Mouse (Mus musculus) MEL (cell line): ENCODE results near the gene Stra6. TPM values are rescaled to one million over a fixed set of nuclear protein-coding genes. Genes with fewer than 3 reads are reported as not detected.

ENCODE experiments used
- DNase-seq: peaks from one replicate; pipeline ENCODE4 v3.0.0; 2011; ENCODE audit warnings: low read depth, low spot score
- H3K27ac ChIP-seq: 2 replicates; pipeline ENCODE4 v1.5.1; 2012; ENCODE audit warnings: low read depth, mild to moderate bottlenecking, control low read depth, low read length, moderate library complexity; ENCODE audit not compliant: control insufficient read depth
- H3K27me3 ChIP-seq, 2 experiments: fragments of 150-350 bp in 1 of 2; sonication (generic) in 1 of 2; 2 replicates each; pipeline ENCODE4 v1.6.1; 2012; ENCODE audit warnings: low read length in 2 of 2, mild to moderate bottlenecking in 2 of 2, improper control_type of control experiment in 1 of 2, moderate library complexity in 1 of 2; ENCODE audit not compliant: insufficient read depth in 2 of 2, control insufficient read depth in 1 of 2
- H3K36me3 ChIP-seq, 2 experiments: 2 replicates each; pipeline ENCODE4 v1.6.1; 2012 to 2014; ENCODE audit warnings: low read length in 2 of 2, improper control_type of control experiment in 1 of 2, inconsistent platforms in 1 of 2, mild to moderate bottlenecking in 1 of 2; ENCODE audit not compliant: insufficient read depth in 2 of 2, control insufficient read depth in 1 of 2
- H3K4me1 ChIP-seq, 2 experiments: fragments of 150-350 bp in 1 of 2; sonication (generic) in 1 of 2; 2 replicates each; pipeline ENCODE4 v1.6.1; 2012; ENCODE audit warnings: low read length in 2 of 2, improper control_type of control experiment in 1 of 2, mild to moderate bottlenecking in 1 of 2; ENCODE audit not compliant: insufficient read depth in 2 of 2, control insufficient read depth in 1 of 2
- H3K4me3 ChIP-seq, 2 experiments: fragments of 150-350 bp in 1 of 2; sonication (generic) in 1 of 2; 2 replicates each; pipeline ENCODE4 v1.5.1; 2012; ENCODE audit warnings: low read depth in 2 of 2, low read length in 2 of 2, mild to moderate bottlenecking in 2 of 2, moderate library complexity in 2 of 2, control low read depth in 1 of 2, improper control_type of control experiment in 1 of 2; ENCODE audit not compliant: control insufficient read depth in 1 of 2, insufficient read depth in 1 of 2
- H3K79me2 ChIP-seq: 2 replicates; pipeline ENCODE4 v1.6.1; 2012; ENCODE audit warnings: mild to moderate bottlenecking, low read length, moderate library complexity; ENCODE audit not compliant: control insufficient read depth, poor library complexity, insufficient read depth
- H3K9ac ChIP-seq: 2 replicates; pipeline ENCODE4 v1.6.1; 2012; ENCODE audit warnings: low read depth, mild to moderate bottlenecking, control low read depth, low read length, moderate library complexity; ENCODE audit not compliant: control insufficient read depth, poor library complexity, severe bottlenecking
- H3K9me3 ChIP-seq: fragments of 150-350 bp; sonication (generic); replicated peaks from 2 replicates; pipeline ENCODE4 v1.6.1; 2012; ENCODE audit warnings: mild to moderate bottlenecking, low read length, improper control_type of control experiment, moderate library complexity; ENCODE audit not compliant: insufficient read depth
- BHLHE40 ChIP-seq: IDR thresholded peaks from 2 replicates; pipeline ENCODE4 v1.6.1; 2012; ENCODE audit warnings: low read depth, mild to moderate bottlenecking, inconsistent platforms, low read length, improper control_type of control experiment, borderline replicate concordance
- CHD2 ChIP-seq: IDR thresholded peaks from 2 replicates; pipeline ENCODE4 v1.6.1; 2011; ENCODE audit warnings: low read length, improper control_type of control experiment
- CTCF ChIP-seq, 3 experiments: IDR thresholded peaks in 2 of 3; conservative IDR thresholded peaks in 1 of 3; 2 replicates each; pipeline ENCODE4 v1.5.1; 2011 to 2012; ENCODE audit warnings: low read length in 3 of 3, low read depth in 2 of 3, mild to moderate bottlenecking in 2 of 3, improper control_type of control experiment in 1 of 3, inconsistent platforms in 1 of 3, mixed read lengths in 1 of 3, moderate library complexity in 1 of 3; ENCODE audit not compliant: control insufficient read depth in 1 of 3, insufficient read depth in 1 of 3, poor library complexity in 1 of 3, severe bottlenecking in 1 of 3
- E2F4 ChIP-seq: IDR thresholded peaks from 2 replicates; pipeline ENCODE4 v1.6.1; 2011; ENCODE audit warnings: low read depth, low read length, improper control_type of control experiment, borderline replicate concordance
- EP300 ChIP-seq, 2 experiments: IDR thresholded peaks; 2 replicates each; pipeline ENCODE4 v1.6.1; 2011; ENCODE audit warnings: improper control_type of control experiment in 2 of 2, low read length in 2 of 2, low read depth in 1 of 2, mild to moderate bottlenecking in 1 of 2
- GATA1 ChIP-seq: IDR thresholded peaks from 2 replicates; pipeline ENCODE4 v1.6.1; 2011; ENCODE audit warnings: low read depth, low read length, improper control_type of control experiment
- HCFC1 ChIP-seq: IDR thresholded peaks from 2 replicates; pipeline ENCODE4 v1.6.1; 2012; ENCODE audit warnings: low read depth, mild to moderate bottlenecking, inconsistent platforms, low read length, improper control_type of control experiment, moderate library complexity
- MAFK ChIP-seq: IDR thresholded peaks from 2 replicates; pipeline ENCODE4 v1.6.1; 2011; ENCODE audit warnings: low read depth, mild to moderate bottlenecking, low read length, improper control_type of control experiment, borderline replicate concordance
- MEF2A ChIP-seq: IDR thresholded peaks from 2 replicates; pipeline ENCODE4 v1.6.1; 2014; ENCODE audit warnings: low read depth, mild to moderate bottlenecking, inconsistent platforms, low read length, improper control_type of control experiment; ENCODE audit not compliant: poor library complexity, insufficient replicate concordance, severe bottlenecking; ENCODE audit errors: extremely low read depth
- MXI1 ChIP-seq: IDR thresholded peaks from 2 replicates; pipeline ENCODE4 v1.6.1; 2011; ENCODE audit warnings: mild to moderate bottlenecking, low read depth, low read length, improper control_type of control experiment
- MYC ChIP-seq: IDR thresholded peaks from 2 replicates; pipeline ENCODE4 v1.6.1; 2011; ENCODE audit warnings: low read depth, mild to moderate bottlenecking, low read length, improper control_type of control experiment, moderate library complexity
- NELFE ChIP-seq: IDR thresholded peaks from 2 replicates; pipeline ENCODE4 v1.6.1; 2011; ENCODE audit warnings: low read depth, low read length, improper control_type of control experiment
- POLR2AphosphoS5 ChIP-seq: IDR thresholded peaks from 2 replicates; pipeline ENCODE4 v1.6.1; 2012; ENCODE audit warnings: low read depth, borderline replicate concordance, mild to moderate bottlenecking, inconsistent platforms, low read length, moderate library complexity, mixed read lengths
- RCOR1 ChIP-seq: IDR thresholded peaks from 2 replicates; pipeline ENCODE4 v1.6.1; 2012; ENCODE audit warnings: low read depth, mild to moderate bottlenecking, inconsistent platforms, low read length, improper control_type of control experiment
- SMC3 ChIP-seq: IDR thresholded peaks from 2 replicates; pipeline ENCODE4 v1.6.1; 2011; ENCODE audit warnings: low read depth, low read length, improper control_type of control experiment
- TAL1 ChIP-seq: IDR thresholded peaks from 2 replicates; pipeline ENCODE4 v1.6.1; 2012; ENCODE audit warnings: mild to moderate bottlenecking, inconsistent platforms, low read length, moderate library complexity, mixed read lengths
- TBP ChIP-seq: IDR thresholded peaks from 2 replicates; pipeline ENCODE4 v1.8.0; 2011; ENCODE audit warnings: low read depth, low read length, improper control_type of control experiment
- TCF12 ChIP-seq: IDR thresholded peaks from 2 replicates; pipeline ENCODE4 v1.6.1; 2014; ENCODE audit warnings: low read depth, mild to moderate bottlenecking, inconsistent platforms, low read length, improper control_type of control experiment, moderate library complexity
- UBTF ChIP-seq: IDR thresholded peaks from 2 replicates; pipeline ENCODE4 v1.6.1; 2012; ENCODE audit warnings: low read depth, mild to moderate bottlenecking, inconsistent platforms, low read length, improper control_type of control experiment, moderate library complexity, borderline replicate concordance; ENCODE audit not compliant: insufficient read depth
- USF2 ChIP-seq, 2 experiments: IDR thresholded peaks; 2 replicates each; pipeline ENCODE4 v1.6.1; 2011 to 2012; ENCODE audit warnings: improper control_type of control experiment in 2 of 2, low read length in 2 of 2, borderline replicate concordance in 1 of 2, inconsistent platforms in 1 of 2, low read depth in 1 of 2, mild to moderate bottlenecking in 1 of 2; ENCODE audit not compliant: insufficient read depth in 1 of 2
- ZNF384 ChIP-seq: IDR thresholded peaks from 2 replicates; pipeline ENCODE4 v1.6.1; 2012; ENCODE audit warnings: low read depth, mild to moderate bottlenecking, inconsistent platforms, low read length, improper control_type of control experiment
- polyA plus RNA-seq, 2 experiments: library from polyadenylated mRNA; stranded (reverse) in 1 of 2; unstranded in 1 of 2; fragments of >175 nt in 1 of 2; fragments of >200 nt in 1 of 2; gene quantifications; 2 replicates each; pipeline versions ENCODE4 v1.2.1 to v1.2.4; 2012; ENCODE audit warnings: low replicate concordance in 2 of 2, low read depth in 1 of 2; ENCODE audit not compliant: insufficient read length in 2 of 2, insufficient read depth in 1 of 2, missing spikeins in 1 of 2
- total RNA-seq: library from RNA; depleted of rRNA; stranded (reverse); fragments of 300-350 nt; gene quantifications from 2 replicates; pipeline ENCODE4 v1.2.3, GENCODE M21; 2012

Stra6 gene
- total and polyA plus RNA-seq, 3 experiments, result not detected

DNA sequence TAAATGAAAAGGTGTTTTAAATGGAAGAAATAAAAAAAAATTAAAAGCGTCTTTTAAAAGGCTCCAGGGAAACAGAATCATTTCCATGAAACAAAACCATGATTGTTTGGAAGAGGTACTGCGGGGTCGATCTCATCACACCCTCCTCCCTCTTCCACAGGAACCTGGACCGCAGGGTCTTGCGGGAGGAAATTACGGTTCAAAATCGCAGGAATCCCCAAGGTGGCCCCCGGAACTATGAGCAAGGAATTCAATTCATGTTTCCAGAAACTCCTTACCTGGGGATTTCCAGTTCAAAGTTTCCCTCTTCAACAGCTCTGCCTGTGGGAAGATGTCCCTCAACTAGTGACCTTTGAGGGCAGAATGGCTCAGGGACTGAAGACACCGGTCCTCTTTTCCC, 50.4 kb downstream of the Stra6 start (continued):
- TF ChIP-seq GATA1, result no peak

DNA sequence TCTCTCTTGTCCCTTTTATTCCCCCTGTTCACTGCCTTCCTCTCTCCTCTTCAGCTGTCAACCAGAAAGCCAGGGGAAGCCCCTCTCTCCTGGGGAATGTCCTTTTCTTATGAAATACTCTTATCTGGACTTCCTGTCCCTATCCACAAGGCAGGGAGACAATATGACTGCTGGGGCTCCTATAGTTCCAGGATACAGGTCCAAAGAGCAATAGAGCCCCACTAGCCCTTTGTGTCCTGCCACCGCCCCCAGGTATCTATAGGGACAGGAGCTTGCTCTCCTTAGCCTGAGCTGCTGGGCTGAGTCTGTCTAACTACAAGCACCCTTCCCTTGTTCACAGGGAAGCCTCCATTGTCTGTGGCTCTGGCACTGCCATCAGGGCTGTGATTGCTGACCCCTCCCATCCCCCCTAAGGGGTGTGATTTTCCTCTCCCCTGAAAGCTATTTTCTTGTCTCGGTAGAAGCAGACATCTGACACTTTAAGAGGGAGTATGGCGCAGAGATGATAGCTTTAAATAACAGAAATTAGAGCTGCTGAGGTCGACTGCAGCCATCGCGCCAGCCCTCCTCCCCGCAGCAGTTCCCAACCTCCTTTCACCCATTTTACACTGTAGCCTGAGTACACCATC, 51.8 kb downstream of the Stra6 start:
- TF ChIP-seq UBTF (no peak), TCF12 (no peak), RCOR1 (no peak), TBP (no peak), HCFC1 (no peak), BHLHE40 (no peak)
- Histone ChIP-seq H3K27ac (no peak overlapping the region), H3K9me3 (no peaks in the 10 kb centered on the region), H3K4me3 (no peak overlapping the region), H3K4me1 (no peaks in the 10 kb centered on the region), H3K79me2 (no peaks in the 10 kb centered on the region), H3K36me3 (no peaks in the 10 kb centered on the region), H3K9ac (no peak overlapping the region), H3K27me3 (peaks cover 6 to 9% of the 10 kb centered on the region in 2 experiments; a peak in 3 of 4 replicates)
- no peak for DNase-seq

DNA sequence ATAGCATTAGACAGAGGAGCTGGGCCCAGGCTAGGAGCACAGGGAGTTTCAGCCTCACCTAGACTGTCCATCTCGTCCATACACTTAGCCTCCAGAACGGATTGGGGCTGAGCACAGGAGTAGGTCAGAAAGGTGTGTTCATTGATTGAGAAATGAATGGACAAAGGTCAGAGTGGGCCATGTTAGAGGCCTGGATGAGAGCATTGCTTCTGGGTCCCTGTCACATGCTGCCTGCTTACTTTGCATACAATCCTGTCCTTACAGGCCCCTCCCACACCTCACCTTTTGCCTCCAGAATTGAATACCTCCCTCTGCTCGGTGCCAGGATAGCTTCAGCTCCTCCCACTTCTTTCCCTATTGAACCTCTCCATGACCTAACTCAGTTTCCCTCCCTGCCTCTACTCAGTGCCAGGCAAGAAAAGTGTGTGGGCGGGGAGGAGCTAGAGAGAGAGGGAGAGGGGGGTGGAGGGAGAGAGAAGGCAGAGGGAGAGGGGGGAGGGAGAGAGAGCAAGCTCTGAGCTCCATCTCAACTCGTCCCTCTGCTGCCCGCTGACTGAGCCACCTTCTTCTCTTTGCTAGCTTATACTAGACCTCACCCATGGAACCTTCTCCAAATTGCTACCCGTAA, 52.5 kb downstream of the Stra6 start:
- peaks cover 6 to 11% of the 10 kb centered on the region in 2 experiments; a peak in 3 of 4 replicates for H3K27me3 ChIP-seq

DNA sequence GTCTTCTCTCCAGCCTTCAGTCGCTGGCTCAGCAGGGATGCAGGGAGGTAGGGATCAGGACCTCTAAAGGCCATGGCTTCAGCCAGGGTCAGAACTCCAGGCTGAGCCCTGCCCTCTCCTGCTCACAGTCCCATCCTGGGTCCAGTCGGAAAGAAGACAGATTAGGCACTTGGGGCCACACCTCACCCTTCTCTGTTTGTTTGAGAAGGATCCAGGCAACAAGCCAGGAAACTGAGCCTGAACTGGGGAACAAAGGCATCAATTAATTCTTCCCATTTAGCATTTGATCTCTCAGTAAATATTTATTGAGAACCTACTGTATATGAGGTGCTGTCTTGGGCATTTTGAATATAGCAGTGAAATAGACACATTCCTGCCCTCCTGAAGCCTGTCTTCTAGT, 55.1 kb downstream of the Stra6 start, which contains the start of gene Ccdc33:
TSS of gene Ccdc33 (minus strand) at position 153 of the 400 bp plus-strand sequence.
- no peak for TF ChIP-seq POLR2AphosphoS5
- no peak for TF ChIP-seq MYC
- TF ChIP-seq TCF12, result no peak
- TF ChIP-seq TAL1, result no peak
- TF ChIP-seq BHLHE40, result no peak
- TF ChIP-seq MXI1, result no peak
- TF ChIP-seq MAFK, result no peak
- TF ChIP-seq RCOR1, result no peak
- no peak for TF ChIP-seq USF2 (IDR thresholded peaks at IDR 0.05; ENCODE audit: borderline replicate concordance in 1 of 2, insufficient read depth in 1 of 2, low read depth in 1 of 2, low read length in 2 of 2)
- no peak for TF ChIP-seq EP300 (IDR thresholded peaks at IDR 0.05; ENCODE audit: low read depth in 1 of 2, low read length in 2 of 2)
- TF ChIP-seq E2F4, result no peak
- no peak for TF ChIP-seq ZNF384
- TF ChIP-seq NELFE, result no peak
- no peak for TF ChIP-seq MEF2A
- TF ChIP-seq SMC3, result no peak
- TF ChIP-seq, all 39 proteins: peak for 0
- no peak within 1 kb of the TSS for H3K27ac ChIP-seq
- H3K4me1 ChIP-seq, result no peaks in the 10 kb centered on the region
- H3K79me2 ChIP-seq, result no peaks in the 10 kb centered on the region
- H3K36me3 ChIP-seq, result no peaks in the 10 kb centered on the region
- H3K4me3 ChIP-seq, result no peak within 1 kb of the TSS
- peaks cover 8 to 11% of the 10 kb centered on the region in 2 experiments; a peak in 3 of 4 replicates for H3K27me3 ChIP-seq
- no peak for DNase-seq
- H3K9ac ChIP-seq, result no peak within 1 kb of the TSS
- no peaks in the 10 kb centered on the region for H3K9me3 ChIP-seq

More for the DNA sequence above, 52.5 kb downstream of the Stra6 start:
- Histone ChIP-seq H3K36me3 (no peaks in the 10 kb centered on the region), H3K79me2 (no peaks in the 10 kb centered on the region), H3K4me1 (no peaks in the 10 kb centered on the region), H3K9ac (no peak overlapping the region), H3K9me3 (no peaks in the 10 kb centered on the region), H3K27ac (no peak overlapping the region), H3K4me3 (no peak overlapping the region)
- no peak for DNase-seq
- no peak for TF ChIP-seq CHD2
- no peak for TF ChIP-seq CTCF (IDR thresholded peaks at IDR 0.05 in 2 of 3, conservative IDR thresholded peaks at IDR 0.05 in 1 of 3; ENCODE audit: control insufficient read depth in 1 of 3, insufficient read depth in 1 of 3, low read depth in 2 of 3, low read length in 3 of 3, poor library complexity in 1 of 3, severe bottlenecking in 1 of 3)
